Mouse (Mus musculus) heart, embryonic 13.5 days (tissue): ENCODE measurements at regions not wholly inside any gene's neighbourhood (a gene's known extent, or its start where the extent isn't known, plus 50 kb on each side); places are given as distances from the start of the nearest gene placed in this dataset.

Experiments used
- ATAC-seq: fragments of 200-750 bp; cut with Nextera tagmentation; 2 replicates; pipeline ENCODE4 v1.8.0; 2017; ENCODE audit warnings: moderate TSS enrichment; ENCODE audit not compliant: insufficient number of reproducible peaks, low FRiP score, low TSS enrichment; ENCODE audit errors: extremely low read depth
- H3K27ac ChIP-seq: fragments of 300-500 bp; sonication (generic); replicated peaks from 2 replicates; pipeline ENCODE4 v1.5.1; 2015; ENCODE audit warnings: moderate library complexity, mild to moderate bottlenecking, inconsistent platforms
- H3K27me3 ChIP-seq: fragments of 300-500 bp; sonication (generic); replicated peaks from 2 replicates; pipeline ENCODE4 v1.6.1; 2015; ENCODE audit warnings: mild to moderate bottlenecking, inconsistent platforms
- H3K36me3 ChIP-seq: fragments of 300-500 bp; sonication (generic); 2 replicates; pipeline ENCODE4 v1.6.1; 2015; ENCODE audit warnings: mild to moderate bottlenecking, inconsistent platforms
- H3K4me1 ChIP-seq: fragments of 300-500 bp; sonication (generic); 2 replicates; pipeline ENCODE4 v1.6.1; 2015; ENCODE audit warnings: inconsistent platforms
- H3K4me2 ChIP-seq: fragments of 300-500 bp; sonication (generic); 2 replicates; pipeline ENCODE4 v1.6.1; 2015; ENCODE audit warnings: inconsistent platforms, mild to moderate bottlenecking, moderate library complexity
- H3K4me3 ChIP-seq: fragments of 300-500 bp; sonication (generic); 2 replicates; pipeline ENCODE4 v1.5.1; 2015; ENCODE audit warnings: moderate library complexity, mild to moderate bottlenecking, inconsistent platforms
- H3K9ac ChIP-seq: fragments of 300-500 bp; sonication (generic); 2 replicates; pipeline ENCODE4 v1.6.1; 2015; ENCODE audit warnings: inconsistent platforms, mild to moderate bottlenecking, moderate library complexity
- H3K9me3 ChIP-seq: fragments of 300-500 bp; sonication (generic); 2 replicates; pipeline ENCODE4 v1.6.1; 2016; ENCODE audit warnings: inconsistent platforms
- WGBS: fragments of 180-500 bp; shearing (Covaris S2); methylation state at CpG from one replicate; pipeline ENCODE4 v1.1.7; 2015; ENCODE audit warnings: mixed read lengths; 5-methylcytosine and 5-hydroxymethylcytosine counted together

- Histone ChIP-seq H3K36me3 (no peaks in the 10 kb centered on the region), H3K27me3 (no peaks in the 10 kb centered on the region), H3K9ac (no peak overlapping the region), H3K4me3 (no peak overlapping the region), H3K4me1 (no peaks in the 10 kb centered on the region; the same call in 1 of the 2 replicates), H3K27ac (no peak overlapping the region), H3K4me2 (no peak overlapping the region), H3K9me3 (no peaks in the 10 kb centered on the region)
- 75% methylated on average over 4 of the region's 4 CpGs for WGBS
- ATAC-seq = no peak
Measured at GRCm38 (mm10) chr2:45369432-45369831, 252.2 kb upstream of the Zeb2 start.

- no peaks in the 10 kb centered on the region for H3K36me3 ChIP-seq
- no peak overlapping the region for H3K4me3 ChIP-seq
- H3K27ac ChIP-seq = no peak overlapping the region
- H3K27me3 ChIP-seq = no peaks in the 10 kb centered on the region
- no peaks in the 10 kb centered on the region for H3K9me3 ChIP-seq
- WGBS = 69% methylated on average over 10 of the region's 10 CpGs
- H3K9ac ChIP-seq = no peak overlapping the region
- H3K4me1 ChIP-seq = no peaks in the 10 kb centered on the region; the same call in 1 of the 2 replicates
- no peak for ATAC-seq
- H3K4me2 ChIP-seq = no peak overlapping the region
Measured at GRCm38 (mm10) chr2:45367436-45368193, 250.4 kb upstream of the Zeb2 start.

GRCm38 (mm10) chr2:45357266-45357665 lies 240.1 kb upstream of the Zeb2 start:
- no peak overlapping the region for H3K27ac ChIP-seq
- no peaks in the 10 kb centered on the region for H3K36me3 ChIP-seq
- no peak; the same call in 1 of the 2 replicates for ATAC-seq
- H3K9me3 ChIP-seq = no peaks in the 10 kb centered on the region
- peaks cover 6% of the 10 kb centered on the region for H3K4me1 ChIP-seq
- H3K9ac ChIP-seq = no peak overlapping the region
- H3K27me3 ChIP-seq = no peaks in the 10 kb centered on the region
- WGBS = 80% methylated on average over 7 of the region's 7 CpGs
- H3K4me2 ChIP-seq = no peak overlapping the region
- no peak overlapping the region for H3K4me3 ChIP-seq

- WGBS = 76% methylated on average over 8 of the region's 8 CpGs
- Histone ChIP-seq H3K27me3 (no peaks in the 10 kb centered on the region), H3K4me2 (no peak overlapping the region), H3K9ac (no peak overlapping the region), H3K36me3 (no peaks in the 10 kb centered on the region), H3K4me1 (no peaks in the 10 kb centered on the region), H3K4me3 (no peak overlapping the region), H3K9me3 (no peaks in the 10 kb centered on the region), H3K27ac (no peak overlapping the region)
- no peak for ATAC-seq
Measured at GRCm38 (mm10) chr2:45356558-45357170, 239.5 kb upstream of the Zeb2 start.

- Histone ChIP-seq H3K9me3 (no peaks in the 10 kb centered on the region), H3K4me3 (no peak overlapping the region), H3K9ac (no peak overlapping the region), H3K36me3 (no peaks in the 10 kb centered on the region), H3K4me1 (no peaks in the 10 kb centered on the region), H3K27ac (no peak overlapping the region), H3K27me3 (no peaks in the 10 kb centered on the region), H3K4me2 (no peak overlapping the region)
- ATAC-seq = no peak
- 91% methylated on average over 12 of the region's 12 CpGs for WGBS
Measured at GRCm38 (mm10) chr2:45356021-45356420, 238.8 kb upstream of the Zeb2 start.

- Histone ChIP-seq H3K36me3 (no peaks in the 10 kb centered on the region), H3K4me2 (no peak overlapping the region), H3K4me1 (no peaks in the 10 kb centered on the region), H3K4me3 (no peak overlapping the region), H3K27ac (0 out of 2 replicates have a peak overlapping the region, but pooled peaks have one; percentile 3), H3K27me3 (no peaks in the 10 kb centered on the region), H3K9me3 (no peaks in the 10 kb centered on the region), H3K9ac (no peak overlapping the region)
- 18% methylated on average over 1 of the region's 1 CpGs for WGBS
- peak; percentile 81 for ATAC-seq
Measured at GRCm38 (mm10) chr2:45351529-45352133, 234.4 kb upstream of the Zeb2 start.

GRCm38 (mm10) chr2:45346358-45346757 lies 229.2 kb upstream of the Zeb2 start:
- ATAC-seq = no peak
- no peaks in the 10 kb centered on the region for H3K9me3 ChIP-seq
- 75% methylated on average over 5 of the region's 5 CpGs for WGBS
- H3K9ac ChIP-seq = no peak overlapping the region
- no peaks in the 10 kb centered on the region for H3K27me3 ChIP-seq
- H3K27ac ChIP-seq = no peak overlapping the region
- no peak overlapping the region for H3K4me3 ChIP-seq
- no peaks in the 10 kb centered on the region for H3K36me3 ChIP-seq
- H3K4me1 ChIP-seq = no peaks in the 10 kb centered on the region
- H3K4me2 ChIP-seq = no peak overlapping the region

GRCm38 (mm10) chr2:45339866-45340265 lies 222.7 kb upstream of the Zeb2 start:
- Histone ChIP-seq H3K4me2 (no peak overlapping the region), H3K36me3 (no peaks in the 10 kb centered on the region), H3K4me3 (no peak overlapping the region), H3K9ac (no peak overlapping the region), H3K27ac (no peak overlapping the region), H3K9me3 (0 out of 2 replicates have a peak, but pooled peaks cover 3% of the 10 kb centered on the region), H3K4me1 (no peaks in the 10 kb centered on the region), H3K27me3 (no peaks in the 10 kb centered on the region)
- ATAC-seq = no peak
- 51% methylated on average over 1 of the region's 1 CpGs for WGBS

GRCm38 (mm10) chr2:45338809-45339208 lies 221.6 kb upstream of the Zeb2 start:
- Histone ChIP-seq H3K9me3 (0 out of 2 replicates have a peak, but pooled peaks cover 3% of the 10 kb centered on the region), H3K4me1 (no peaks in the 10 kb centered on the region), H3K36me3 (no peaks in the 10 kb centered on the region), H3K27ac (no peak overlapping the region), H3K27me3 (no peaks in the 10 kb centered on the region), H3K4me2 (no peak overlapping the region), H3K9ac (no peak overlapping the region), H3K4me3 (no peak overlapping the region)
- no peak for ATAC-seq

GRCm38 (mm10) chr2:45316945-45317565 lies 199.9 kb upstream of the Zeb2 start:
- Histone ChIP-seq H3K27ac (no peak overlapping the region), H3K27me3 (no peaks in the 10 kb centered on the region), H3K36me3 (no peaks in the 10 kb centered on the region), H3K4me1 (no peaks in the 10 kb centered on the region), H3K9me3 (no peaks in the 10 kb centered on the region), H3K9ac (no peak overlapping the region), H3K4me2 (no peak overlapping the region), H3K4me3 (no peak overlapping the region)
- no peak for ATAC-seq
- WGBS = 76% methylated on average over 4 of the region's 4 CpGs

- H3K9me3 ChIP-seq = no peaks in the 10 kb centered on the region
- no peaks in the 10 kb centered on the region for H3K27me3 ChIP-seq
- ATAC-seq = no peak
- H3K36me3 ChIP-seq = no peaks in the 10 kb centered on the region
- 73% methylated on average over 7 of the region's 7 CpGs for WGBS
- no peak overlapping the region for H3K9ac ChIP-seq
- no peak overlapping the region for H3K27ac ChIP-seq
- no peak overlapping the region for H3K4me3 ChIP-seq
- H3K4me1 ChIP-seq = peaks cover 9% of the 10 kb centered on the region
- no peak overlapping the region for H3K4me2 ChIP-seq
Measured at GRCm38 (mm10) chr2:45287530-45288009, 170.4 kb upstream of the Zeb2 start.
